Mouse (Mus musculus) retina, adult 2 months (tissue): ENCODE measurements at regions not wholly inside any gene's neighbourhood (a gene's known extent, or its start where the extent isn't known, plus 50 kb on each side); places are given as distances from the start of the nearest gene placed in this dataset.

Experiments used
- DNase-seq: peaks from one replicate; pipeline ENCODE4 v3.0.0-alpha.2; 2012; ENCODE audit warnings: low read depth, low spot score

DNA sequence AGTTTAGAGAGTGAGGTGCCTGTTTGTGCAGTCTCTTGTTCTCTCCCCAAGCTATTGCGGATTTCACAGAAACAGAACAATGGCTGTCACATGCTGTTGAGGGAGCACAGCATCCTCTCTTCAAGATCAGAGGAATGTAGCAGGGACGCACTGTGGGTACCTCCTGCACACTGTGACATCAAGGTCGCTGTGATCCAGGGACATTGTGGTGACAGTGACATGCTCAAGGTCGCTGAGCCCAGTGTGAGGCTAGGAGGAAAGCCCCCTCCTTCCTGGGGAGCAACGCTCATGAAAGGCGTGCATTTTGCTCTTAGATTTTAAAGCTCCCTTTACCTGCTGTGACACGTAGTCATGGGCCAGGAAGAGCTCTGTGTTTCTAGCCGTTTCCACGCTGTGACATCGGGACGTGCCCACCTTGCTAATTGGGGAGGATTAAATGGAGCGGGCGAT, 248.5 kb upstream of the Myt1l start:
- no peak for DNase-seq

GRCm38 (mm10) chr12:29280081-29280788, 247.9 kb upstream of the Myt1l start:
- DNase-seq: no peak

GRCm38 (mm10) chr12:29280861-29281630, 247.1 kb upstream of the Myt1l start:
- no peak for DNase-seq

DNA sequence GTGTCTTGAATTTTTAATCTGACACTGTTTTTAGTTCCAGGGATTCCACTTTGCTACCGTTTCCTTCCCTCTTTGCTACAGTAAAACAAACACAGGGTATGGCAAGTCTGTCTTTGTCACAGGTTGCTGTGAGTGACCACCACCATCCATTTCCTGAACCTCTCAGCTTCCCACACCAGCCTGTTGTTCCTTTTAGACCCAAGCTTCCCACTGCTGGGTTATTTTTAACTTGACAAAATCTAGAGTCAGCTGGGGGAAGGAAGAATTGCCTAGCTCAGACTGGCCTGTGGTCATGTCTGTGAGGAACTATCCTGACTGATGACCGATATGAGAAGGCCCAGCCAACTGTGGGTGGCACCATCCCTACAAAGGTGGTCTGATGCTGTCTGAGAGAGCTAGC, 239.4 kb upstream of the Myt1l start:
- DNase-seq: no peak

DNA sequence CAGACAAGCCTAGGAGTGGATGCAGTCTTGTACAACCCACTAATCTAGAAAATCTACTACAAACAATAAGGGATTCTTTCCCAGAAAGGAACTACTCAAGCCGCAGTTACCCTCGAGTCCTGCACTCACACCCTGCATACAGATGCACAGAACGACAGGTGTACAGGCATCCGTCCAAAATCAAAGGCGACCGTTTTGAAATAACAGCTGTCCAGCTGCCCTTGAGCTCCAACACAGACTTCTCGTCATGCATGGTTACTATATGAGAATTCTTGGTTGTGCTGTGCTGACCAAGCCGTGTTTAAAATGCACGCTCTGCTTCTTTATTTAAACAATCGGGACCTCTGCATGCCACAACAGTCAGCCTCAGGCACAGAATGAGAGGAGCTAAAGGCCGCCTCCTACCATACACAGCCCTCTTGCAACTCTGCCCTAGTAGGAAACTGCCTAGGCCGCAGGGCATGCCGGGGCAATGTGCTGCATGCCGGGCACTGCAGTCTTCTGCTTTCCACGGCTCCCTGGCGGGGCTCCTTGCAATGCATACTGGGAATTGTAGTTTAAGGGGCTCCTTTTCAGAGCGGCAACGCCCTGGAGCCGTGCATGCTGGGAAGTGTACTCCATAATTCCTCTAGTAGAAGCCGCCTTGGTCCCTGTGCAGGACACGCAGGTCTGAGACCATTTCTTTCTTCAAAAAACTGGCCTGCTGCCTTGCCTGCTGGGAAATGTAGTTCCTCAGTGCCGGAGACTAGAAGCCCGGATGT, 237.4 kb upstream of the Myt1l start:
- peak; percentile 95 for DNase-seq

- no peak for DNase-seq
Observed at GRCm38 (mm10) chr12:29297984-29298383, 230.2 kb upstream of the Myt1l start.

DNA sequence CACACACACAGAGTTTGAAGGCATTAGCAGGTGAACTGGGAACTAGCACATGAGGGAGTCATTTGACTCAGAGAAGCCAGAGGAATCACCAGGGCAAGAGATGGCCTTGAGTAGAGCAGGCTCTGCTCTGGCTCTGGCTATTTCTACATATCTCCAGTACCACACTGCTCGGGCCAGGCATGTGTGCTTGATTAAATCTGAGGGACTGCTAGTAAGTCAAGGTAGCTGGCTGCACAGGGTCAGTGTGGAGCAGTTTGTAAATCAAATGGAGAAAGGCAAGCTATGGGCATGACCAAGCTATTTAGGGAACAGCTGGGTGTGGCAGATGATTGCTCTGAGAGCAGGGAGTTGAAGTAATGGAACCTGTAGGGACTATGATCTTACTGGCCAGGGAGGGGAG, 212.5 kb upstream of the Myt1l start:
- no peak for DNase-seq

- DNase-seq: no peak
Observed at GRCm38 (mm10) chr12:29321468-29321867, 206.7 kb upstream of the Myt1l start.

DNA sequence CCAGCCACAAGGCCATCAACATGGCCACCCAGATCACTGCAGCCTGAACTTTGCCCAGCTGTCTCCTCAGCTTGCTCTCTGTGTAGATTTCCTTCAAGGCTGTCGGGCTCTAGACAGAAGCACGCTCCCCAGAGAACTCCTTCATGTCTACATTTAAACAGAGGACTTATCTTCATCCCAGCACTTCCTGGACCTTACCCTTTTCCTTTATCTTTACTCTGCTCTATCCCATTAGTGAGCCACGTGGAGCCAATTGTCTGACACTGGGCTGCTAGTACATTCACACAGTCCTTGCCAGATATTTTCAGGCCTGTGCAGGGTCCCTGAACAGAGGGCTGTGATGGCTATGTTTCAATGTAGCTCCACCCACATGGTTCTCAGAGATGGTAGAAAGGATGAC, 204.7 kb upstream of the Myt1l start:
- DNase-seq: no peak

- no peak for DNase-seq
Observed at GRCm38 (mm10) chr12:29335839-29336469, 192.2 kb upstream of the Myt1l start.

DNA sequence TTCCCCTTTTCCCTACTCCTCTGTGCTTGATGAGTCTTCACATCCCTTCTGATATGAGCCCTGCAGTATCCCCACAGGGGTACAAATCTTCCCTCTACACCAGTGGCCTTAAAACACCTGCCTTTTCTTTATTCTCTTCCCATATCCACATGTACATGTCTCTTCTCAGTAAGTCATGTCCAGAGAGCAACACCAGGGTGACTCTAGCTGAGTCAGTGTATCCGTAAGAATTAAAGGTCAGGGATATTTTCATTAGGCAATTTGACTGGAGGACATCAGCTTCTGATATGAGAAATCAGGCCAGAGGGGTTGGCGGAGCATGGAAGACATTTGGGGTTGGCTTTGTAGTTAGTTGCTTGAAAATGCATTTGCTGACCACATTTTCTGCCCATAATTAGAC, 190.8 kb upstream of the Myt1l start:
- DNase-seq: no peak

DNA sequence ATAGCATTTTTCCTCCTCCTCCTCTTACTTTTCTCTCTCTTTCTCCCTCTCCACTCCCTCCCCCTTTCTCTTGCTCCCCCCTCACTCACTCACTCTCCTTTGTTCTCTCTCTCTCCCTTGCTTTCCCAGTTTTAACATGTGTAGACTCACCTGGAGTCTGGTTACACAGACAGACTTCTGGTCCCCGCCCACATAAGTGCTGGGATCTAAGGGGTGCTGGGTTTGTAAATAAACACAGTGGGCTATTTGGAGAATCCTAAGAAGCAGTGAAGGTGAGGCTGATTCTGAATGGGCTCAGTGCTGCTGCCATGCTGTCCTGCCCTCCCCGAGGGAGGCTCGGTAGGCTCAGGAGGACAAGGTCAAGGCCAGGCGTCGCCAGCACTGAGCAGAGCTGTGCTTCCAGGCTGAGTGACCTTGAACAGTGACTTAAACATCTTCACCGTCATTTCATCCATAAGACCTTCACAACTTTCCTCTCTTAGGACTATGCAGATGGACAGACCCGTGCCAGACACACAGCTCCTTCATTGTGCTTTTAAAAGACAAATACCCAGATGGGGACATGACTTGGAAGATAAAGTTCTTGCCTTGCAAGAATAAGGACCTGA, 186.7 kb upstream of the Myt1l start:
- no peak for DNase-seq

- DNase-seq: no peak
Observed at GRCm38 (mm10) chr12:29343147-29343852, 184.9 kb upstream of the Myt1l start.

DNA sequence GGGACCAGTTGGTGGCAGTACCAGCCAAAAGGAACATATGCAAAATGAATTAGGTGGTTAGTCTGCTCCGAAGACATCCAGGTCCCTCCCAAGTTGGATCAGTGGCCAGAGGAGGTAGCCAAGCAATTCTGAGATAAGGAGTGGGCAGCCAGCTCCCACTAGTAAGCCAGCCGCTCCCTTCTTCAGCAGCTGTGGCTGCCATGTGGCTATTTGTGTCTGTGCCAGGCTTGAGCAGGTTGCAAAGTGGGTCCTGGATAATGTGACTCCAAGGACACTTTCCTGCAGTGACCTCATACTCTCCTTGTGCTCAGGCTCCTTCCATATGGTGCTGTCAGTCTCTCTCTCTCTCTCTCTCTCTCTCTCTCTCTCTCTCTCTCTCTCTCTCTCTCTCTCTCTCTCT, 179.5 kb upstream of the Myt1l start:
- no peak for DNase-seq

DNA sequence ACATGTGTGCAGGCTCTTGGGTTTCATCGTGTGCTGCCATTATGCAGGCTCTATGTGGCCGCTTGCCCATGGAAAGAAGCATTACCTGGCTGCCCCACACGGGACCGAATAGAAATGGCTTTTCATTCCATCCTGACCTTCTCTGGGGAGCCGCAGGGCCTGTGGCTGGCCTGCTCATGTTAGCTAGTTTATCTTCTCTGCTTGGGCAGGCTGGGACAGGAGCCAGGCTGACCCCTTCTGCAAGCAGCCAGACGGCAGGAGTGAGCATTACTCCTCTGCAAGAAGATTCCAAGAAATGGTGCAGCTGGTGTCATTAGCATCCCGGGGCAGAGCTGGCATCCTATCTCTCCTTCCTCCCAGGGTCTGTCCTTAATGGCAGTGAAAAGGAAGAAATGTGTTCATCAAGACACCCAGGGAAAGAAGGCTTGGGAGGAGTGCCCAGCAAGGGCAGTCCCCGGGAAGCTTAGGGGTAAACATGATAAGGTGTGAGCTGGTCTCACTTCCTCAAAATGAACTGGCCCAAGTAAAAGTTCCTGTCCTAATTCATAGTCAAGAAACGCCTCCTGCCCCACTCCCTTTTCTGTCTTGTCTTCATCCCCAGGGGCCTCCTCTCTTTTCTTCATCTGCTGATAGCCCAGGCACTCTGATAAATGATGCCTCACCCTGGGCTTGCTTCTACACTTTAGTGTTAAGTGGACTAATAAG, 178.9 kb upstream of the Myt1l start:
- no peak for DNase-seq

- DNase-seq: no peak
Observed at GRCm38 (mm10) chr12:29353777-29354496, 174.2 kb upstream of the Myt1l start.

- DNase-seq: no peak
Observed at GRCm38 (mm10) chr12:29354816-29355215, 173.4 kb upstream of the Myt1l start.

- DNase-seq: no peak
Observed at GRCm38 (mm10) chr12:29356681-29357397, 171.3 kb upstream of the Myt1l start.

- DNase-seq: no peak
Observed at GRCm38 (mm10) chr12:29361236-29361635, 166.9 kb upstream of the Myt1l start.
